Mouse (Mus musculus) heart, postnatal 0 days (tissue): Measurements from ENCODE around the gene Arhgap23.

Experiments used
- CTCF ChIP-seq: IDR thresholded peaks from 2 replicates; pipeline ENCODE4 v1.5.1; 2016; ENCODE audit warnings: antibody characterized with exemption, control low read depth, low read depth
- EP300 ChIP-seq: IDR thresholded peaks from 2 replicates; pipeline ENCODE4 v1.6.1; 2016; ENCODE audit warnings: antibody characterized with exemption, low read depth

- TF ChIP-seq EP300, result no peak
- no peak for TF ChIP-seq CTCF
These were observed 7.2 kb downstream of the Arhgap23 start for GRCm38 (mm10) chr11:97422507-97422906.
